Mouse (Mus musculus): ENCODE results near the gene Syt12.

Syt12 gene

DNA sequence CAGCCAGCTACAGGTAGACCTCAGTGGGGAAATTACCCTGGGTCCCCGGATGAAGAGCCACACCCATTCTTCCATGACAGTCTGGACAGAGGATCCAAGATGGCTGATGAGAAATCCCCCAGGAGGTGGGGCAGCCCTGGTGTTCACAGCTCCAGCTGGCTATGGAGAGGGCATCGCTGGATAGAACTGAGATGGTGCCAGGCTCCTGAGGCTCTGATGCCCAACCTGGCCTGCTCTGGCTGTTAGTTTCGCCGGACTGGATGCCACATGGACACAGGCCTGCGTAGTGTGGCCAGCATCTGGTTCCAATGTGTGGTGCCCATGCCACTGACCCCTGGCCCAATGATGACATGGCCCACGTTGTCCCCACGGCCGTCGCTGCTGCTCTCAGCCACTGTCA, 29.8 kb downstream of the Syt12 start:
- DNase-seq (ENCODE audit: low read depth, low spot score): no peak

DNA sequence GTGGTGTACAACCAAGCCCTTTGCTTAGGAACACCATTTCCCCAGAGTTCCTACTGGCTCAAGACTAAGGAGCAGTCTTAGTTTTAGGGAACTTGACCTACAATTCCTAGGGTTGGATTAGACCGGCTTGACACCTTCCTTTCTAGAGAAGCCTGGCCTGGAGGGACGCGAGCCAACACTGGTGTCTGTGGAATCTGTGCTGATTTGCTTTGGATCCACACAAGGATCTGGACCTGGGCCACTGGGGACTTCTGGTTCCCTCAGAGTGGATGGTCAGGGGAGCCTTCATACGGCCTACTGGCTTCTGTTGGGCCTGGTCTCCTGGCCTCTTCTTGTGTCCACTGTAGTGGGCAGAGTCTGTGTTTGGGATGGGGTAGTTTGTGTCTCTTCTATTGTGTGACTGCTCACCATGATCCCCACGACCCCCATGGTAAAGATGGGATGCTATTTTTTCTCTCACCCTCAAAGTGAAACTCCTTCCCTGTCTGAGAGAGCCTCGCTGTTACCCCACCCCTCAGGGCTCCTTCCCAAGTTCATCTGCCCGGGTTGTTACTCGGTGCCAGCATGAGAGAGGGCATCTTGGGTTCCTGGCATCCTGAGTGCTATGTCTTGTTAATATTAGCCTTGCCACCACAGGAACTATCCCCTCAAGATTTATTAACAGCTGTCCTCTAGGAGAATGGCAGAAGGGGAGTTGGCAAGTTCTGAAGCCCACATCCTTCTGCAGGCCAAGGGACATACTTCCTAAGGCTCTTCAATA, 30.4 kb downstream of the Syt12 start:
- DNase-seq (ENCODE audit: low read depth, low spot score): no peak

DNA sequence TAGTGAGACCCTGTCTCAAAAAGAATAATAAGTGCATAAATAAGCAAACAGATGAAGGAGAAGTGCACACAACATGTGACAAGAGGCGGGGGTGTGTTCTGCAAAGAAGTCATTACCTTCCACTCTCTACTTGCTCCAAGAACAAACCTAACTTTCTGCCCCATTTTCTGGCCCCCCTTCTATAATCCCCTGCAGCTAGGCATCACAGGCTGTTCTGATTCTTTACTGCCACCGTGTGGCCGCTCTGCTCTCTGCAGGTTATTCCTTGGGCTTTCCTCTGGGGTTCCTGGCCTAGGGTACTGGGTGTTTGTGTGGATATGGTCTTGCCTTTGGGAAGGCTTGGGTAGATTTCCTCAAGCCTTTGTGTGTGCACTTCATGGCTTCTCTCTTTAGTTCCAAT, 34.8 kb downstream of the Syt12 start:
- peak; percentile 57 for DNase-seq (ENCODE audit: low read depth, low spot score)

DNA sequence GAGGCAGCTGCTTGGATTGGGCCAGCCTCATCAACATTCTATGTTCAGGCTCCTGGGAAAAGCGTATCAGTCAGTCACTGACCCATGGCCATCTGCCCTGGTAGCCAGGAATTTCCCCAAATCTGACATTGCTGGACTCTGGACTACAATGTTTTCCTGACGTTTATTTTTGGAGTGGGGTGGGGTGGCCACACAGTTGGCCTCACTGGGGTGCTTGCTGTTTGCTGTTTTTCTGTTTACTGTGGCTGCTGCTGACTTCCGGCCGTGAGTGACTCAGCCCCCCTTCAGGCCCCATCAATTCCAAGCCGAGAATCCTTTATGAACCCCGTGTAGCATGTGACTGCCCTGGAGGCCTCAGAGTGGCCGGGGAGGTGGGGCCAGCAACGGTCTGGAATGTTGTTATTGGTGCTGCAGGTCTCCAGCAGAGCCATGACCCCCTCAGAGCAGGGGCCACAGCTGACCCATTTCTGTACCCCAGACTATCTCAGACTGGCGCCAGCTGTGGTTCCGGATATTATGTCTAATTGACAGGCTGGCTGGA, 35.6 kb downstream of the Syt12 start:
- no peak for DNase-seq (ENCODE audit: low read depth, low spot score)

DNA sequence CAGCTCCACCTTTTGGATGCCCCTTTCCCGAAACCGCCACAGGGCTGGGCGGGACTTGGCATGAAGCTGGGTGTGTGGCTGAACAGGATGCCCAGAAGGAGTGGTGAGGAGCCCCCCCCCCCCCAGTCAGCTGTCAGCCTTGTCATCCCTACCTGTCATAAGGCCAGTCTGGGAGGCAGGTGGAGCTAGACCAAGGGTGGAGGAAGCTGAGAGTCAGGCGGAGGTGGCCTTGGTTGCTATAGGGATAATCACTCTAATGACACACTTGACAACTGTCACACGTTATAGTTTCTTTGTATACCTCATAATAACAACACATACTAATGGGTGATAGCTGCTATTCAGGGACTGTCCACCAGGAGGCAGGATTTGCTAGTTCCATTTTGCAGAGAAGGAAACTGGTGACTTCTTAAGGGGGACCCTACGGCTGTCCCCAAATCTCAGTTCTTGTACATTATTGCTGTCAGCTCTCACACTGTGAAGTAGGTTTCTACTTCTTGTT, 36.1 kb downstream of the Syt12 start:
- no peak for DNase-seq (ENCODE audit: low read depth, low spot score)

DNA sequence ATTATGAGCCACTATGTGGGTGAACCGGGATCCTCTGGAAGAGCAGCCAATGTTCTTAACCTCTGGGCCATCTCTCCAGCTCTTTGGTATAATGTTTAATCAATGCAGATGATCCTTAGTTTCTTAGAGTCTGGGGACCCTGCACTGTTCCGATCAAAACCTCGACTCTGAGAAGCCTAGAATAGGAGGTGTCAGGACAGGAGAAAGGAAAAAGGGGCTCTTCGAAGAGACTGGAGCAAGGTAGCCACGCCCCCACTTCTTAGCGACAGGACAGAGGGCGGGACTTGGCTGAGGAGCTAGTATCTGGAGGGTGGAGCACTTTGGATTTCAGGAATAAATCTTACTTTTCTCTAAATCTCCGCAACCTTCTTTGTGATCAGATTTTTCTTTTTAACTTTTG, 37.0 kb downstream of the Syt12 start:
- DNase-seq (ENCODE audit: low read depth, low spot score): no peak

DNA sequence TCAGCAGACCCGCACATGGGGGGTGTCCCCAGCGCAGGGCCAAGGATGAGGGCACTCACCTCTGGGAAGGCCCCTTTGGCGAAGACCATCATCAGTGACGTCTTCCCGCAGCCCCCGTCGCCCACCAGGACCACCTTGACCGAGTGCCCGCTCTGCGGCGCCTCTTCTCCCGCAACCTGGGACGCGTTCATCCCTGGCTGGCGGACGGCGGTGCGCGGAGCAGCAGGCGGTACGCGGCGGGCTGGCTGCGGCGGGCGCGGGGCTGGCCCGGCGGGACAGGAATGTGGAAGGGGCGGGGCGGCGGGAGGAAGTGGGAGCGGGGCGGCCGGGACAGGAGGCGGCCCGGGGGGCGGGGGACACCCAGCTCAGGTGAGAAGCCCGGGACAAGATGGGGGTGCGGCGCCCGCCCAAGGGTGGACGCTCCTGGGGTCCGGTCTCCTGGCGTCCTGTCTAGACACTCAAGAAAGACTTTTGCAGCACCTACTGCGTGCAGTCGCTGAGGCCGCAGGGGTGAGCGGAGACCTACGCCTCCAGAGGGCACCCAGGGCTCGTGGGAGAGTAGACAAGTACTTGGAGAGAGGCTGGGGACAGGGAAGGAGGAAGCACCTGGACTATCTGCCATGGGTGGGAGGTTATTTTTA, 38.0 kb downstream of the Syt12 start, which contains the start of gene Rhod:
TSS of gene Rhod (minus strand) at position 272 of the 641 bp plus-strand sequence.
- no peak for DNase-seq (ENCODE audit: low read depth, low spot score)

DNA sequence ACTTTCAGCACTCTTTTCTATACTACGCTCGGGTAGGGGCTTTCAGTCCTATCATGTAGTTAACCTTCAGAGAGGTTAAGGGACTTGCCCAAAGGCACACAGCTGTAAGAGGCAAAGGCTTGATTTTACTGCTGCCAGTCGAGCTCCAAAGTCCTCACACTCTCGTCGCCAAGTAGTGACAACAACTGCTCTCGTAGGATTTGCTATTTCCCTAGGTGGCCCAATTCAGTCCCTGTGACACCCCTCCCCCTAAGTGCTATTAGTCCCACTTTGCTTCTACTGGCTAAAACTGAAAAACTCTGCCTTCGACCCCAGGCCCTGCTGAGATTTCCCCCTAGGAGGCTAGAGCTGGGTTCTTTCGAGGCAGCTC, 38.5 kb downstream of the Syt12 start:
- DNase-seq (ENCODE audit: low read depth, low spot score): no peak

DNA sequence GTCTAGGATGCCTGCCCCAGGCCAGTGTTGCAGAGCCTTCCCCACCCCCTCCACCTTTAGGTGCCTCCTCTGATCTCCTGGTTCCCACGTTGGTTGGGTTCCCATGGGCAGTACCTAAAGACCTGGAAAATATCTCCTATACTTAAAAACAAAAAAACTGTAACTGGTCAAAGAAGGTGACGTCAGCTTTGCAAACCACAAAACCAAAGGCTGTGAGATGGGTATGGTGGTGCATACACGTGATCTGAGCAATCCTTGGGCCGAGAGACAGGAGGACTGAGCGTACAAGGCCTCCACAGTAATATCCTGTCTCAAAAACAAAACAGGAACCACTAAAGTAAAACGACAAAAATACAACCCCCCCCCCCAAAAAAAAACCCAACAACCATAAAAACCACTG, 39.4 kb downstream of the Syt12 start:
- no peak for DNase-seq (ENCODE audit: low read depth, low spot score)

DNA sequence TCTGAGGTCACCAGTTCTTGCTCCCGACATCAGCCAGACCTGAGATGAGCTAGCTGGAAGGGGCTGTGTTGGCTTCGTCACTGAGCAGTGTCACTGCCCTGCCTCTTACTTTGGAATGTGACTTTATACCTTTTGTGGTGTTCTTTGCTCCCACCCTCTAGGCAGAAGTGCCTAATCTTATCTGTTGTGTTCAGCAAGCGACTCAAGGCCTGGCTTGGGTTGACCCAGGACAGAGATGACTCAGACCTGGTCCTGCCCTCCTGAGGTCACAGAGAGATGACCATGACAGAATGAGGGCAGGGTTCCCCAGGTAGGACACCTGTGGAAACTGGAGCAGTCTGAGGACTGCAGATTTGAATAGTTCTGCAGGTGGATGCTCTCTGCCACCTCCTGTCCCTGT, 41.0 kb downstream of the Syt12 start:
- DNase-seq (ENCODE audit: low read depth, low spot score): no peak

DNA sequence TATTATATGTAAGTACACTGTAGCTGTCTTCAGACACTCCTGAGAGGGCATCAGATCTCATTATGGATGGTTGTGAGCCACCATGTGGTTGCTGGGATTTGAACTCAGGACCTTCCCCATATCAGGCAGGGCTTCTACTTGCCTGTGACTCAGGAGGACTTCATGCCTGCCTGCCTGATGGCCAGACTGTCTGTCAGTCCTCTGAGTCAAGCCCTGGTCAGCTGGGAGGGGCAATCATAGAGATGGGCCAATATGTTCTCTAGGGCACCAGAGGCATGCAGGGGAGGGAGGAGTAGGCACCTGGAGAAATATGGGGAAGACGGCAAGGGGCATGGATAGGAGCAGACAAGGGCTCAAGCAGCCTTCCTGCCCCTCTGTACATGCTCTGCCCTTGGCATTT, 42.2 kb downstream of the Syt12 start:
- no peak for DNase-seq (ENCODE audit: low read depth, low spot score)

DNA sequence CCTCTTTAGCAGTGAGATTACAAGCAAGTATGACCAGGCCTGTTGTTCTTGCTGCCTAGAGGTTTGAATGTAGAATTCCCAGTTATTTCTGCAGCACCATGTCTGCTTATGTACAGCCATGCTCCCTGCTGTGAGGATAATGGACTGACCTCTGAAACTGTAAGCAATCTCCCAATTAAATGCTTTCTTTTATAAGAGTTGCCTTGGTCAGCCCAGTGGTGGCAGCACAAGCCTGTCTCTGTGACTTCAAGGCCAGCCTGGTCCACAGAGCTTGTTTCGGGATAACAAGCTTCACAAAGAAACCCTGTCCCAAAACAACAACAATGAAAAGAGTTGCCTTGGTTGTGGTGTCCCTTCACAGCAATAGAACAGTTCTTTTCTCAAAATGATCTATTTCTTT, 43.5 kb downstream of the Syt12 start:
- no peak for DNase-seq (ENCODE audit: low read depth, low spot score)

DNA sequence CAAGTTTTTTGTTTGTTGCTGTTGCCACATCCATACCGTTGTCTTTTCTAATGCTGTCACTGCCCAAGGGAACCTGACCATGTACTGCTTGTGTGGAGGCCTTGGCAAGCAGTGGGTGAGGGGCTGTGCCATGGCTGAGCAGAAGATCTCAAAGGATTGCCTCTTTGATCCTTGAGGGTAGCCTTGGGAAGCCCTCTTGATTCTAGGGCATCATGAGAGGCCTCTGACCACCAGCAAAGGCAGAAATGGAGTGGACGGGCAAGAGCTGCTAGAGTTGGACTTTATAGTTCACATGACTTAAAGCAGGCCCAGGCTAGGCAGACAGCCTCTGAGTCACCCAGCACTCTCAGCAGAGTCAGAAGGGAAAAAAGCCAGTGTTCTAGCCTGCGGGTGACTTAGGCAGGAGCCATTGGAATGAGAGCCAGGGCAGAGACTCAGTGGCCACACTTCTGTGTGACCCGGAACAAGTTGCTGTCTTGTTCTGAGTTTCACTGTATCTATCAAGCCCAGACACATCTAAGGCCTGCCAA, 47.1 kb downstream of the Syt12 start:
- DNase-seq (ENCODE audit: low read depth, low spot score): no peak

DNA sequence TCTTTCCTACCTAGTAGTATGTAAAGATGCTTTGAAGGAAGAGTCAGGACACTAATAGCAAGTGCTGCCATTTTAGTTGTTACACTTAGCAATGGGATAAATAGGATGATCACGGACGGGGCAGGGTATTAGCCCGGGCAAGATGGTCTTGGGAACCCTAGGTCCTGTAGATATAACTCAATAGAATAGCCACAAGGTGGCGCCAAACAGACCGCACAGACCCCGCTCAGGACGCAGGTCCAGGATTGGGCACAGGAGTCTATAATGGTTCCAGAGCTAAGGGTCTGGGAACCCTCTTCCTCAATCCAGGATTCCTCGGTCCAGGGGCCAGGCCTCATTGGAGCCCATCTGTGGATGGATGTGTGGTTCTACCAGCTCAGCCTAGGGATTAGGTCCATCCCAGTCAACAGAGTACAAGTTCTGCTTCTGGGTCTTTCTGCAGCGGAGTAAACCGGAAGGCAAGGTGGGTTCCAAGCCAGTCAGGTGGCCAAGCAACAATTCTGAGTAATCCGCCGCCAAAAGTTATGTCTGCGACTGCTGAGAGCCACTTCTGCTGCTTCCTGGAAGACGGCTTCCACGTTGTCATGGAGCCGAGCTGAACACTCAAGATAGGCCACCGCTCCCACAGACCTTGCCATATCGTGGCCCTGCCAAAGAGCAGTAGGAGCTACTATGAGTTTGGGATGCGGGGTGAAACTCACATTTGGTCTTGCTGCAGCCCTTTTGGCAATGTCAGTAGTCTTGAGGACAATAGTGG, 51.5 kb downstream of the Syt12 start:
- DNase-seq (ENCODE audit: low read depth, low spot score): no peak

DNA sequence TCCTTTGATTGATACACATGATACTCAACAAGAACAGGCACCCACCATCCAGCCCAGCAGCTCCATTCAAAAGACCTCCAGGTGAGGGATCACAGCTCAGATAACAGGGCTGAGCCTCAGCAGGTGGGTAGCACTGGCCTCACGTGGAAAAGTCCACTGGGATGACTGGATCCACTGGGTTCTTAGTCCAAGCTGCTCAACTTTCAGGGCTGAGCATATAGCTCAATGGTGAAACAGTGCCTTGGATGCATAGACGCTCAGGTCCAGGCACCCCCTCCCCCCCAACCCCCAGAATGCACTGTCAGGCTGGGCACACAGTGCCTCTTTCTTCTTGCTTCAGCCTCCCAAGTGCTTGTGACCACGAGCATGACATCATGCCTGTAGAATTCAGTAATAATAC, 54.2 kb downstream of the Syt12 start:
- DNase-seq (ENCODE audit: low read depth, low spot score): no peak

DNA sequence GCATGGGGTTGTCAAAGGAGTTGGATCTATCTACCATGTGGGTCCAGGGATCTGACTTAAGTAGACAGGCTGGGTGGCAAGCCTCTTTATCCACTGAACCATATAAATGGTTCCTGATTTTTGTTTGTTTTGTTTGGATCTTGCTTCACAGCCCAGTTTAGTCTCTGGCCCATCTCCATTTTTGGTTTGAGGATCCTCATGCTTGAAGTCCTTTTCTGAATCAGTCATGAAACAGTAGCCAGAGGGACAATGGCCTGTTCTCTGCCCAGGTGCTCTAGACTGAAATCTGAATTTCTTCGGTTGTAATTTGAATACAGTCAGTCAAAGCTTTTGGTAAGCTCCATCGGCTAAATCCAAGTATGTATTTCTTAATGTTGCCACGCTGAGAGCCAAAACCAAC, 54.7 kb downstream of the Syt12 start:
- no peak for DNase-seq (ENCODE audit: low read depth, low spot score)

DNA sequence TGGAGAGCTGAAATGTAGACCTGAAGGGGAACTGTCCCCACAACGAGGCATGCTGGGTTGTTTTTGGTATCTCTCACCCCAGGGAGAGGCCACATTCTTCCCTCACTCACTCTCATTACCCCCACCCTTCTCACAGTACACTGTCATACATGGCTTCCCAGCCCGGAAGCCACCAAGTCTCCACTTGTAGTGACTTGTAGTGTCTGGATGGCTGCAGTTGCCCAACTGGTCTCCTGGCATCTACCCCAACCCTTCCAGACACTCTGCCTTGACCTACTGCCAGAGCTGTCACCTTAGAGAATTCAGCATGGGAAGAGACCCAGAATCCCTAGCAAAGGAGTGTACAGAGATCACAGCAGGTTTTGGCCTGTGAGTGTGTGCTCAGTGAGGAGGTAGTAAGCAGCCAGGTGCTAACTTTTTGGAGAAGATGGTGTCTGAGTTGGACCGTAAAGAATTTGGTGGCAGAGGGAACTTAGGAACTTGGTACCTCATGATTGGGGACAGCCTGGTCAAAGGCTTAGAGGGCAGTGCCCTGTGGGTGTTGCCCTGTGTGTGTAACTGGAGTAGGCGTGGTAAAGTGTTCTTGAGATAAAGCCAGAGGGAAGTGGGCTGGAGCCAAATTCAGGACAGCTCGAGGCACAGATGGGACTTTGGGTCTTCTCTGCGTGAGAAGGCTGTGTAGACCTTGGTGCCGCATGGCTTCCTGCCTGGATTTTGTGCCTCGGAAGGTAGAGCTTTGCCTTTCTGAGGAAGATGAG, 56.9 kb downstream of the Syt12 start:
- DNase-seq (ENCODE audit: low read depth, low spot score): no peak

DNA sequence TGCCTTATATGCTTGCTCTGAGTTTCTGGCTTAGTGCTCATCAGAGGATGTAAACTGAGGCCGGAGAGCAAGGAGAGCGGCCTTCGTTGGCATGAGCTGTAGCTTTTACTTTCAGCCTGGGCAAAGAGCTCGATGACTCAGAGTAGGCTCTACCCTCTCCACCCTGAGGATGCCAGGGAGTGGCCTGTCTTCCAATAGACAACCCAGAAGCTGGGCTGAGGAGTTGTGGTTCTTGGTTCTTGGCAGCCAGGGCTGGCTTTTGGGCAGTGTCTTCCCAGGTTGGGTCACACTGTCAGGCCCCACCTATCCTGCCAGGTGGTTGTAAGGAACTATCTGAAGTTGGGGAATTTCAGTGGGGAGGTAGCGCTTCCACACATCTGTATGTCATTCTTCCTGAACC, 57.5 kb downstream of the Syt12 start:
- DNase-seq (ENCODE audit: low read depth, low spot score): no peak

DNA sequence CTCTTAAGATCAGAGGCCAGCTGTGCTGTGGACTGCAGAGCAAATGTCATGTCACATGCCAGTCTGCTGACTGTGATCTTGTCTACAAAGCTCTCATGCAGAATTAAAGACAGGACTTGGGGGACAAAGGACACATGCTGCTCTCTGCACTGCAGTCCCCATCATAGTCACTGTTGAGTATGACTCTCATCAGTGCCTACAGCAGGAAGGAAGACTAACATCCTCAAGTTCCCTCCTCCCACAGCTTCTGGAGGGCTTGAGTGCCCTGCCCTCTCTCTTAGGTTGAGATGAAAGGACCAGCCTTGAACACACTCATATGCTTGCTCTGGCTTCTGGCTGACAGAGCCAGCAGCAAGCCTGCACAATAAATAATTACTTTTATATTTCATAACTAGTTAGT, 59.5 kb downstream of the Syt12 start:
- no peak for DNase-seq (ENCODE audit: low read depth, low spot score)

DNA sequence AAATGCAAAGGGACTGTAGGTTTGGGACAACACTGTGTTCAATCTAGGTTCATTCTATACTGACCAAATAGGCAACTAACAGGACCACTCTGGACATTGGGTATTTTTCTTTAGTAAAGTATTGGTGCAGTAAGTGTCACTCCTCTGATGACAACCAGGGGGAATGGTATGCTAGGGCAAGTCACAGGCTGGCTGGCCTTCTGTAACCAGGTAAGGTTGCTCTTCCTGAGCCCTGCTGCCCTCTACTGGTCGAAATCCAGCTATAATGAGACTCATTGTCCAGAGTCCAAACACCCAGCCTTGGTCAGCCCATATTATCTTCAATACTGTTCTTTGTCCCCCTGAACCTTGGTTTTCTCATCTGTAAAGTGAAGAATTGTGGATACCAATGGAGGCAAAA, 60.1 kb downstream of the Syt12 start:
- DNase-seq (ENCODE audit: low read depth, low spot score): peak; percentile 61

DNA sequence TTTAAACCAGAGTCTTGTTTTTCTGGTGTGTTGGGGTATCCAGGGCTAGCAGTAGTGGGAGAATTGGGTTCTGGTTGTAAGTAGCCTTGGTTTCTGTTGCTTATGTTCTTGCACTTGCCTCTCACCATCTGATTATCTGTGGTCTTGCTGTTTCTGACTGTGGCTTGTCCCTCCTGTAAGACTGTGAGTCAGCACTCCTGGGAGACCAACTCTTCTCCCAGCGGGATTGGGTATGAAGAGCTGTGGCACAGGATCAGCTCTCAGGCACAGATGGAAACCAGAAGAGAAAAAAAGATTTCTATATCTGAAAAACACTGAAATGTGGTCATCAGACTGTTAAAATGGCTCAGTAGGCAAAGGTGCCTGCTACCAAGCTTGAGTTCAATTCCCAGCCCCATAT, 62.6 kb downstream of the Syt12 start:
- DNase-seq (ENCODE audit: low read depth, low spot score): no peak
